Comparison of ENCODE assay signal across 20 mouse cellular contexts in the genomic region with DNA sequence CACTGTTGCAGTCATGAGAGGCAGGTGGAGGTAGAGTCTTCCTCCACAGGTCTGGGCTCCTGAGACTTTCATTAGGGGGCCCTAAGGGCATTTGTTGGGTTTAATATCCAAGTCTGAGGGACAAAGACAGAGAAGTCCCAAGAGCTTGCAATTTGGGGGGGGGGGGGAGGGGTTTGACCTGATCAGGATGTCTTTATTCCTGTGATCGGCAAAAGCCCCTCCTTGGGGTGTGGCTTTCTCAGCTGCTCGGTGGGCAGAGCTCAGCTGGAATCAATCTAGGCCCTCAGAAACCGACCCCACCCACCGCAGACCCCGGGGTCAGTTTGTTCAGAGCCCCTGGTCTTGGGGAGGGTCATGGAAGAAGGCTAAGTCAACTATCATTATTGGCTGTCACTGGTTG. TPM values are rescaled to one million over a fixed set of nuclear protein-coding genes. Genes with fewer than 3 reads are reported as not detected.
"Had no signal": no experiment of that assay in that cellular context is flagged by ENCODE, and none has a peak within 500 bp of the region (broad histone marks: within the 10 kb centered on the region; RNA-seq: fewer than 3 reads in every experiment).

Gene Slc38a8 (minus strand): TSS at position 101 of the 400 bp plus-strand sequence.

- H3K4me3 ChIP-seq: left cerebral cortex, adult 2 months; limb, embryonic 15.5 days; midbrain, embryonic 13.5 days had no signal

- ATAC-seq: liver, postnatal 0 days; lung, postnatal 0 days; midbrain, embryonic 13.5 days had no signal

- H3K9ac ChIP-seq: limb, embryonic 15.5 days; liver, embryonic 14.5 days; liver, postnatal 0 days; lung, embryonic 14.5 days; midbrain, embryonic 13.5 days had no signal

- H3K27me3 ChIP-seq: limb, embryonic 15.5 days; midbrain, embryonic 13.5 days had no signal

- H3K9me3 ChIP-seq: limb, embryonic 15.5 days; midbrain, embryonic 13.5 days had no signal

- H3K4me2 ChIP-seq: limb, embryonic 15.5 days; liver, embryonic 11.5 days; lung, embryonic 14.5 days; midbrain, embryonic 13.5 days had no signal

- H3K27ac ChIP-seq: left cerebral cortex, adult 2 months; limb, embryonic 15.5 days; liver, embryonic 14.5 days; macrophage; midbrain, embryonic 13.5 days had no signal

- DNase-seq: kidney, adult 18-20 months; kidney, postnatal 10 days; layer of hippocampus, postnatal 36 days; liver, postnatal 0 days; lung, embryonic 14.5 days; thymus, adult 18-20 months; thymus, postnatal 36 days had no signal

RNA-seq across cellular contexts. Expression of gene Slc38a8, which starts in this region (rescaled TPM):
- total RNA-seq: layer of hippocampus, postnatal 36 days; left cerebral cortex, postnatal 4 days; megakaryocyte, adult 5-6 weeks had no signal
- polyA plus RNA-seq: kidney, embryonic 14.5 days; limb, embryonic 15.5 days; liver, embryonic 11.5 days; liver, postnatal 0 days; lung, embryonic 14.5 days; lung, postnatal 0 days; macrophage; midbrain, embryonic 13.5 days; neural tube, embryonic 11.5 days; neural tube, embryonic 14.5 days; stomach, embryonic 16.5 days had no signal
